In genomic region chr7:64452471-64453222, GRCm38 (mm10) we compare ENCODE assay signal across 16 mouse cellular contexts. TPM values are rescaled to one million over a fixed set of nuclear protein-coding genes. Genes with fewer than 3 reads are reported as not detected.
DNase-seq lines count a peak whose midpoint lies in the region; ATAC-seq lines count a peak whose summit lies in the region.
"Had no signal": no experiment of that assay in that cellular context is flagged by ENCODE, and none has a peak within 500 bp of the region (broad histone marks: within the 10 kb centered on the region; RNA-seq: fewer than 3 reads in every experiment).

No protein-coding gene starts in this region.

- 64% methylated on average over 4 of the region's 4 CpGs for WGBS in forebrain, embryonic 14.5 days
- WGBS in forebrain, embryonic 11.5 days: 84% methylated on average over 4 of the region's 4 CpGs

- H3K9ac ChIP-seq in forebrain, embryonic 14.5 days (ENCODE audit: low read length): no peak overlapping the region
- no peak overlapping the region for H3K9ac ChIP-seq in forebrain, embryonic 11.5 days (ENCODE audit: low read length)
- H3K9ac ChIP-seq: heart, embryonic 13.5 days; liver, embryonic 13.5 days had no signal

- peaks cover 4% of the 10 kb centered on the region for H3K4me1 ChIP-seq in forebrain, embryonic 14.5 days (ENCODE audit: control insufficient read depth, insufficient read depth, low read length)
- H3K4me1 ChIP-seq in forebrain, embryonic 11.5 days (replicated peaks; ENCODE audit: control insufficient read depth, insufficient read depth, low read length): no peaks in the 10 kb centered on the region
- H3K4me1 ChIP-seq: embryonic facial prominence, embryonic 10.5 days; heart, embryonic 13.5 days; liver, embryonic 13.5 days had no signal

- no peaks in the 10 kb centered on the region for H3K9me3 ChIP-seq in forebrain, embryonic 14.5 days (replicated peaks; ENCODE audit: control insufficient read depth, low read length)
- H3K9me3 ChIP-seq in forebrain, embryonic 11.5 days (ENCODE audit: control insufficient read depth, low read length): no peaks in the 10 kb centered on the region
- H3K9me3 ChIP-seq: embryonic facial prominence, embryonic 10.5 days; heart, embryonic 13.5 days; liver, embryonic 13.5 days had no signal

- no peak overlapping the region for H3K4me2 ChIP-seq in forebrain, embryonic 14.5 days (ENCODE audit: low read length)
- no peak overlapping the region for H3K4me2 ChIP-seq in forebrain, embryonic 11.5 days (ENCODE audit: low read depth, low read length, severe bottlenecking)
- H3K4me2 ChIP-seq: heart, embryonic 13.5 days; liver, embryonic 13.5 days had no signal

- H3K27me3 ChIP-seq in forebrain, embryonic 14.5 days (replicated peaks; ENCODE audit: control insufficient read depth, insufficient read depth, low read length): no peaks in the 10 kb centered on the region
- no peaks in the 10 kb centered on the region for H3K27me3 ChIP-seq in forebrain, embryonic 11.5 days (ENCODE audit: control insufficient read depth, insufficient read depth, low read length)
- H3K27me3 ChIP-seq: heart, embryonic 13.5 days; liver, embryonic 13.5 days had no signal

- H3K4me3 ChIP-seq in forebrain, embryonic 14.5 days (ENCODE audit: low read depth, low read length): no peak overlapping the region
- H3K4me3 ChIP-seq in forebrain, embryonic 11.5 days (ENCODE audit: low read depth, low read length): no peak overlapping the region
- H3K4me3 ChIP-seq: embryonic facial prominence, embryonic 10.5 days; heart, embryonic 13.5 days; liver, embryonic 13.5 days had no signal

- peak overlapping the region; percentile 52 for H3K27ac ChIP-seq in forebrain, embryonic 14.5 days (ENCODE audit: low read depth, low read length)
- H3K27ac ChIP-seq in forebrain, embryonic 11.5 days (ENCODE audit: low read depth, low read length): no peak overlapping the region
- H3K27ac ChIP-seq: embryonic facial prominence, embryonic 10.5 days; heart, embryonic 13.5 days; liver, embryonic 13.5 days had no signal

- no peaks in the 10 kb centered on the region for H3K36me3 ChIP-seq in forebrain, embryonic 14.5 days (ENCODE audit: control insufficient read depth, insufficient read depth, low read length)
- H3K36me3 ChIP-seq in forebrain, embryonic 11.5 days (ENCODE audit: control insufficient read depth, insufficient read depth, low read length): no peaks in the 10 kb centered on the region
- H3K36me3 ChIP-seq: embryonic facial prominence, embryonic 10.5 days; heart, embryonic 13.5 days; liver, embryonic 13.5 days had no signal

- intact Hi-C loops in left cerebral cortex, postnatal 4 days (cut with DNase I): no loop called here
- intact Hi-C loops in left cerebral cortex, postnatal 36 days (cut with DNase I): loop anchor here (5.0 kb wide), 1 partner anchor 50 kb away; the partner anchor contains the start of gene Apba2

- peak; percentile 41 for ATAC-seq in forebrain, embryonic 14.5 days
- no peak for ATAC-seq in forebrain, embryonic 11.5 days (replicated peaks; ENCODE audit: low FRiP score)

- DNase-seq in forebrain, embryonic 14.5 days (ENCODE audit: low spot score): peak; percentile 59
- no peak for DNase-seq in forebrain, embryonic 11.5 days (ENCODE audit: low spot score)
- DNase-seq in left cerebral cortex, postnatal 4 days: peak; percentile 94
- DNase-seq in left cerebral cortex, postnatal 36 days (ENCODE audit: low spot score in 2 of 2): no peak
- DNase-seq in brain, adult 2 months (ENCODE audit: low read depth, low spot score): peak; percentile 63
- DNase-seq in cerebellum, postnatal 10 days: peak; percentile 90 to 93
- DNase-seq in adrenal gland, postnatal 10 days: no peak
- DNase-seq in thymus, postnatal 14 days: no peak
- DNase-seq: adrenal gland, adult 2 months; gastrocnemius, postnatal 25 days; kidney, postnatal 10 days; layer of hippocampus, postnatal 36 days; liver, embryonic 13.5 days; lung, postnatal 4 days had no signal

RNA-seq across cellular contexts. Expression of gene Apba2, which starts 48.9 kb away (rescaled TPM):
- polyA plus RNA-seq in forebrain, embryonic 14.5 days (2014; fragmentation: Nextera tagmentation; extraction: Ambion mirVana): 113 and 159 TPM in 2 replicates
- 67.6 and 77.0 TPM in 2 replicates for polyA plus RNA-seq in forebrain, embryonic 11.5 days (2014; fragmentation: Nextera tagmentation; extraction: Ambion mirVana)
- total RNA-seq in left cerebral cortex, postnatal 4 days (2021): 100 to 1,000 TPM; 204 to 211 TPM
- 100 to 1,000 TPM; 245 to 264 TPM for total RNA-seq in left cerebral cortex, postnatal 36 days (2021)
- 1 to 10 TPM; 1.3 to 2.9 TPM for total RNA-seq in adrenal gland, postnatal 10 days (2021)

Comparison
In these comparisons a context has a peak if more than half of its experiments do, and no peak if none do; other contexts are left out.
1. DNase-seq: peak in forebrain, embryonic 14.5 days (single experiment), left cerebral cortex, postnatal 4 days (single experiment), brain, adult 2 months (single experiment) and cerebellum, postnatal 10 days (2 of 2); none in forebrain, embryonic 11.5 days (single experiment), left cerebral cortex, postnatal 36 days (0 of 2), adrenal gland, postnatal 10 days (single experiment) and thymus, postnatal 14 days (single experiment).
2. RNA of gene Apba2, which starts 48.9 kb away (total RNA-seq): 245 to 264 TPM in left cerebral cortex, postnatal 36 days and 204 to 211 TPM in left cerebral cortex, postnatal 4 days; 1.3 to 2.9 TPM in adrenal gland, postnatal 10 days; every median in the first group is over 10 times any median in the second.